Mouse (Mus musculus) liver, embryonic 14 days (tissue): ENCODE results near the gene Gm38393. TPM values are rescaled to one million over a fixed set of nuclear protein-coding genes. Genes with fewer than 3 reads are reported as not detected.

ENCODE experiments used
- polyA plus RNA-seq: library from polyadenylated mRNA; depleted of rRNA; stranded (reverse); fragments of >200 nt; gene quantifications from 2 replicates; pipeline ENCODE4 v1.2.3, GENCODE M21; 2012; rRNA removed

Gm38393 gene
- 0.68 and 0.91 TPM in 2 replicates for polyA plus RNA-seq

GRCm38 (mm10) chr7:60004606-60005330, at the start of gene Gm38393, which contains the start of gene Snurf:
TSS of gene Gm38393 (minus strand) at chr7:60005064.
TSS of gene Snurf (minus strand) at chr7:60005049.

Other genes starting within 250 kb of the Gm38393 start
- gene Snurf, start within 50 bp of the Gm38393 start, polyA plus RNA-seq = not detected in 2 replicates
- 4.9 and 5.2 TPM in 2 replicates for gene Snrpn, start 135.2 kb upstream of the Gm38393 start, polyA plus RNA-seq